Mouse (Mus musculus): Measurements from ENCODE around the gene 4930452B06Rik. TPM values are rescaled to one million over a fixed set of nuclear protein-coding genes. Genes with fewer than 3 reads are reported as not detected.
"Not testable (repeated sequence)": the region's sequence is repeated elsewhere in the genome, so short reads cannot be mapped to it uniquely, and the experiment has no call there.

The 4930452B06Rik gene
- polyA plus RNA-seq, 1 experiment from 2014 or later, result 14.0 TPM

DNA sequence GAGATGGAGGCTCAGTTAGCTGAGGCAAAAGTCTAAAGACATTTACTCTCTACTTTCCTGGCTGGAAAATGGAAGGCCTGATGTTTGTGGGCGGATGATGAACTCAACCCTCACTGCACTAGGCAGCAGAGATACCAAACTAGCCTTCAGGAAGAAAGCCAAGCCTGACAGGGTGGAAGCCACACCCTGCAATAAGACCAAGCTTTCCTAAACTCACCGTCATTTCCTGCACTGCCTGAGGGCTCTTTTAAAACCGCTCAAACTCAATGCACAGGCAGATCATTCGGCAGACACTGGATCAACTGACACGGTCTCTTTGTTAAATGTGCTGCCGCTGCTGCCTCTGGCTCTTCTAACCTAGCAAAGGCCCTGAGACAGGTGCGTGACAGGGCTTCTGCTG is 50.4 kb downstream of the 4930452B06Rik start:
- H3K27me3 ChIP-seq (ENCODE audit: insufficient read depth, poor library complexity, severe bottlenecking), result no peaks in the 10 kb centered on the region
- H3K36me3 ChIP-seq, result no peaks in the 10 kb centered on the region
- H3K27ac ChIP-seq, result no peak overlapping the region
- H3K4me3 ChIP-seq, result no peak overlapping the region
- H3K9me3 ChIP-seq, result no peaks in the 10 kb centered on the region
- no peaks in the 10 kb centered on the region for H3K4me1 ChIP-seq
- 70% methylated on average over 7 of the region's 7 CpGs for WGBS
- DNase-seq (ENCODE audit: low spot score), result no peak

DNA sequence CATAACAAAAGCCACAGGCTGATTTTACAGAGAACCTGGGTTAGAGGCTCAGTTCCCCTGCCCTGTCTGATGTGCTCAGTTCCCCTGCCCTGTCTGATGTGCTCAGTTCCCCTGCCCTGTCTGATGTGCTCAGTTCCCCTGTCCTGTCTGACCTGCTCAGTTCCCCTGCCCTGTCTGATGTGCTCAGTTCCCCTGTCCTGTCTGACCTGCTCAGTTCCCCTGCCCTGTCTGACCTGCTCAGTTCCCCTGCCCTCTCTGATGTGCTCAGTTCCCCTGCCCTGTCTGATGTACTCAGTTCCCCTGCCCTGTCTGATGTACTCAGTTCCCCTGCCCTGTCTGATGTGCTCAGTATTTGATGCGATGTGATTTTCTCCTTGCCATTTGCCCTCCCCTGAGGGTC is 51.6 kb downstream of the 4930452B06Rik start:
- DNase-seq (ENCODE audit: low spot score); H3K4me1 ChIP-seq; H3K9me3 ChIP-seq; H3K36me3 ChIP-seq; H3K27ac ChIP-seq; H3K4me3 ChIP-seq; H3K27me3 ChIP-seq (ENCODE audit: insufficient read depth, poor library complexity, severe bottlenecking): not testable (repeated sequence)
- 83% methylated on average over 1 of the region's 1 CpGs for WGBS

DNA sequence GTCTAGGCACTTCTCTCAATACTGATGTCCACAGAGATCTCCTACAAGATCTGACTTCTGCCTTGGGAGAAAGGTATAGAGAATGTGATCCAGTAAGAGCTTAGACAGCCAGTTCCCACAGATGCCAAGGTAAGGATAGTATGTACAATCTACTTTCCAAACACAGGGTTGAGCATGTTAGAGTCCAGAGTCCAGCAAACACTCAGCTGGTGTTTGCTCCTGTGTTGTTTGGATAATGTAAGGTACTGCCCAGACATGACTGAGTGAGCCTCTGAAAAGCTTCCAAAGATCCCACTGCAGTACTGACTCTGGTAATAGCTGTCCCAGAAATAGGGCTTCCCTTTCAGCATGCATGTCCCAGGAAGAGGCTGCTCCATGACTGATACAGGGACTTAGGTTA is 54.0 kb downstream of the 4930452B06Rik start:
- H3K27ac ChIP-seq, result no peak overlapping the region
- H3K27me3 ChIP-seq (ENCODE audit: insufficient read depth, poor library complexity, severe bottlenecking), result no peaks in the 10 kb centered on the region
- no peak overlapping the region for H3K4me3 ChIP-seq
- H3K4me1 ChIP-seq, result no peaks in the 10 kb centered on the region
- no peak for DNase-seq (ENCODE audit: low spot score)
- no peaks in the 10 kb centered on the region for H3K9me3 ChIP-seq
- H3K36me3 ChIP-seq, result no peaks in the 10 kb centered on the region

DNA sequence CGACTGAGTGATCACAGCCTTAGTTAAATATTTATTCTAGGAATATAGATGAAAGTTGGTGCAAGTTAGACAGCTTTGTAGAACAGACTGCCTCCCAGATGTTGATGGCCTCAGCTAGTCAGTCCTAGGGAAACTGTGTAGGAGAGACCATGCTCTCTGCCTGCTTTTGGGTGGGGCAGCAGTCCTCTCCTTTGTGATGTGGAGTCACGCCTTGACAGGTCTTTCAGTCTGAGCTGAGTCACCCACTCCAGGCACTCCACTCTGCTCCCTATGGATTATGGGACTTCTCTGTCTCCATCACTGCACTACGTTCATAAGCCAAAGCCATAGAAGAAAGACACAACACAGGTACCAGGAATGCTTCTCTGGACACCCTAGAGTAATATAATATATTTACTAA is 55.9 kb downstream of the 4930452B06Rik start:
- 82% methylated on average over 3 of the region's 3 CpGs for WGBS
- H3K9me3 ChIP-seq, result no peaks in the 10 kb centered on the region
- H3K4me1 ChIP-seq, result no peaks in the 10 kb centered on the region
- H3K4me3 ChIP-seq, result no peak overlapping the region
- DNase-seq (ENCODE audit: low spot score), result no peak
- H3K27ac ChIP-seq, result no peak overlapping the region
- H3K27me3 ChIP-seq (ENCODE audit: insufficient read depth, poor library complexity, severe bottlenecking), result no peaks in the 10 kb centered on the region
- H3K36me3 ChIP-seq, result no peaks in the 10 kb centered on the region

DNA sequence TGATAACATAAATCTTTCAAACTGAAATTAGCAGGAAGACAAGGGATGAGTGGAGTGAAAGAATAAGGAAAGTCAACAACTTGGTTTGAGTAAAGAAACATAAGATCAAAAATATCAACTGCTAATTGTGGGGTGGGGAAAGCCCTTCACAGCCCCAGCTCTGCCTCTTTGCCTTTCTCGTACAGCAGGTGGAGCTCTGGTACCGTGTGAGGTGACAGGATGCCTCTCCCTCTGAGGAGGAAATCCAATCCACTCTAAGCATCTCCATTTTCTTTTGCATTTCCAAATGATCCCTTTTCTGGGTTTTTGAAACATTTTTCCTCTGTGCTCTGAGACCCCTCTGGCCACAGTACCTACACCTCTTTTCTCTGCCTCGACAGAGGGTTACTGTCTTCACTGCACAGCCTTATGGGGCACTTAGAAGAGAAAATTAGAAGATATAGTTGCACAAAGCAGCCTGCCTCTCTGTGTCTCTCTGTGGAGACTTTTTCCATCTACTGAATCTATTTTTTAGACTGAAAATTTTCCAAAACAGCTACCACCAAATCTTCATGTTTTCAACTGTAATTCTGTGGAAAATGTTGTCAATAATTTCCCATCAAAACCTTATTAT is 57.4 kb downstream of the 4930452B06Rik start:
- H3K4me1 ChIP-seq, result no peaks in the 10 kb centered on the region
- 4% methylated on average over 3 of the region's 3 CpGs for WGBS
- no peak for DNase-seq (ENCODE audit: low spot score)
- no peaks in the 10 kb centered on the region for H3K36me3 ChIP-seq
- H3K4me3 ChIP-seq, result no peak overlapping the region
- H3K27me3 ChIP-seq (ENCODE audit: insufficient read depth, poor library complexity, severe bottlenecking), result no peaks in the 10 kb centered on the region
- H3K9me3 ChIP-seq, result no peaks in the 10 kb centered on the region
- H3K27ac ChIP-seq, result no peak overlapping the region

DNA sequence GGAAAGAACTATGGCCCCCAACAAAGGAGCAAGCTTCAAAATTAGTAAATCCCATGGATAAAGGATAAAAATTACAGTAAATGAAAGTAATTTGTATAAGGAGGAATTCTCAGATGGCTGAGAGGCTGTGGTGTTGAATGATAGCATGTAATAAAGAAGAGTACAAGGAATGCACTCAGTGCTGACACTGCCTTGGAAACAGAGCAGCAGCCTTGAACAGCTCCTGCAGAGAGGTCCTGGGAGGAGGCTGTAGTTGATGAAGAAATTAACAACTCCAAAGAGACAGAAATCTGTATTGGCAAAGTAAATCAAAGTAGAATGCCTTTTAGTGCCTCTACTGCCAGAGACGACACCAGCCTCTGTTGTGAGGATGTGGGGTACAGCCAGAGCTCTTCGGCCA is 61.1 kb downstream of the 4930452B06Rik start:
- Histone ChIP-seq H3K4me1 (no peaks in the 10 kb centered on the region), H3K4me3 (no peak overlapping the region), H3K27ac (no peak overlapping the region), H3K27me3 (ENCODE audit: insufficient read depth, poor library complexity, severe bottlenecking) (no peaks in the 10 kb centered on the region), H3K36me3 (no peaks in the 10 kb centered on the region), H3K9me3 (no peaks in the 10 kb centered on the region)
- WGBS, result 74% methylated on average over 2 of the region's 2 CpGs
- no peak for DNase-seq (ENCODE audit: low spot score)

DNA sequence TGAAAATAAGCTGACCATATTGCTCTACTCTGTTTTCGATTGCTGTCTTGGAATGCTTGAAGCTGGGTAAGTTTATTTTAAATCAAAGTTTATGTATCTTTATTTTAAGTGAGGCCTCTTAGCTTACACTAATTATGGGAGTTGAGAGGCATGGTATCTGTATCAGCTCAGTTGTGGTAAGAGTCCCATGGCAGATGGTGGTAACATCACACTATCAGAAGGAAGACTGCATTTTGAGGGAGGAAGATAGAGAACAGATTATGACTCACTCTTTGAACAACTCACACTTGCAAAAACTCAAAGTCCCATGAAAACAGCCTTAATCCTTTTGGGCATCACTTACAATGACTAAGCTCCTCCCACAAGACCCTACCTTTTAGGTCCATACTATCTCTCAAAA is 81.0 kb downstream of the 4930452B06Rik start:
- no peak overlapping the region for H3K27ac ChIP-seq
- H3K9me3 ChIP-seq, result no peaks in the 10 kb centered on the region
- DNase-seq (ENCODE audit: low spot score), result no peak
- no peaks in the 10 kb centered on the region for H3K27me3 ChIP-seq (ENCODE audit: insufficient read depth, poor library complexity, severe bottlenecking)
- 82% methylated on average over 1 of the region's 1 CpGs for WGBS
- H3K36me3 ChIP-seq, result no peaks in the 10 kb centered on the region
- no peak overlapping the region for H3K4me3 ChIP-seq
- no peaks in the 10 kb centered on the region for H3K4me1 ChIP-seq

DNA sequence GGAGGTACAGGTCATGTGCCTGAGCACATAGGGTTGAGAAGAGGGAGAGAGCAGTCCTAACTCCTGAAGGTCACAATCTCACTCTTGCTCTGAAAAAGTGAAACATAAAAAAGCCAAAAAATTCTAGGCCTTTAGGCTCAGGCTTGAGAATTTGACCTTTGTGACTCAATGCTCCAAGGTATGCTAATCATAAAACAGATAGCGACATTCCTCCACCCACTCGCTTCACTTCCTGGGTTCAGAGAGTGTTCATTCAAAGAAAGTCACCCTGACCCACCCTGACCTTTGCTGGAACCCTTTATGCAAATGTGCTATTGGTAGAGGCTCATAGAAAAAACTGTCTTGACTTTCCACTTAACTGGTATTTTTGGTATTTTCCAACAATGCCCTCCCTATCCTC is 115.0 kb downstream of the 4930452B06Rik start:
- not testable (repeated sequence) for H3K4me1 ChIP-seq; H3K4me3 ChIP-seq; H3K36me3 ChIP-seq; H3K27me3 ChIP-seq (ENCODE audit: insufficient read depth, poor library complexity, severe bottlenecking); H3K27ac ChIP-seq; DNase-seq (ENCODE audit: low spot score); H3K9me3 ChIP-seq
- 81% methylated on average over 2 of the region's 2 CpGs for WGBS

DNA sequence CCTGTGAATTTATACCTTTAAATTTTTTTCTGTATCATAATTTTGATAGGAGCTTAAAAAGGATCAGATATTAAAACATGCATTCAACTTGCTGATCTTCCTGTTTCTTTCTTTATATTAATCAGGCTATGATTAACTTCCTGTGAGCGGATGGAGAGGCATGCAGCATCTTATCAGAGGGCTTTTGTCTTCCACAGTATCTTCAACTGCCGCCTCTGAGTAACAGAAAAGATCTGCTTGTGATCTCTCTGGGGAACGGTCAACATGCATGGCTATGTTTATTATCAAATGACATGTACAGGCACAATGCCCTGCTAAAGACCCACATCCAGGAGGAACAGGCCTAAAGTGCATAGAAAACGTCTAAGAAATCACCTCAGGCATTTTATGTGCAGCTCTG is 116.9 kb downstream of the 4930452B06Rik start:
- Histone ChIP-seq H3K4me3 (no peak overlapping the region), H3K4me1 (no peaks in the 10 kb centered on the region), H3K27ac (no peak overlapping the region), H3K27me3 (ENCODE audit: insufficient read depth, poor library complexity, severe bottlenecking) (no peaks in the 10 kb centered on the region), H3K36me3 (no peaks in the 10 kb centered on the region), H3K9me3 (0 out of 2 replicates have a peak, but pooled peaks cover 4% of the 10 kb centered on the region)
- no peak for DNase-seq (ENCODE audit: low spot score)
- 45% methylated on average over 4 of the region's 4 CpGs for WGBS

DNA sequence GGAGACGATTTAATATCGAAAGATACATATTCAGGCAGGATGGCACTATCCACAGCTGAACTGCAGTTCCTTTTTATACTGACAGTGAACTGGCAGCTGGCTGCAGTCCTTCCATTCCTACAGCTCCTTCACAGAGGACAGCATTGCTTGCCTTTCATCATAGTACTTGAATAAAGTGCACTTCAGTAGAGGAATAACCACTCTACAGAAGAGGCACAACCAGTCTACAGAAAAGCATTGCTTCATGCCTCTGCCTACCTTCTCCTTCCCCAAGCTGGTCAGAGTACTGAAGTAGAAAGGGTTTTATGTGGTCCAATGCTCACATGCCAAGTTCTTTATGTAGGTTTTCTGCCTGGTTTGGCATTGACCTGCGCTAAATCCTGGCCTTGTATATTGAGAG is 130.0 kb downstream of the 4930452B06Rik start:
- no peak for DNase-seq (ENCODE audit: low spot score)
- Histone ChIP-seq H3K4me3 (no peak overlapping the region), H3K9me3 (no peaks in the 10 kb centered on the region), H3K4me1 (no peaks in the 10 kb centered on the region), H3K36me3 (0 out of 2 replicates have a peak, but pooled peaks cover 4% of the 10 kb centered on the region), H3K27ac (no peak overlapping the region), H3K27me3 (ENCODE audit: insufficient read depth, poor library complexity, severe bottlenecking) (no peaks in the 10 kb centered on the region)
- WGBS, result 96% methylated on average over 3 of the region's 3 CpGs

DNA sequence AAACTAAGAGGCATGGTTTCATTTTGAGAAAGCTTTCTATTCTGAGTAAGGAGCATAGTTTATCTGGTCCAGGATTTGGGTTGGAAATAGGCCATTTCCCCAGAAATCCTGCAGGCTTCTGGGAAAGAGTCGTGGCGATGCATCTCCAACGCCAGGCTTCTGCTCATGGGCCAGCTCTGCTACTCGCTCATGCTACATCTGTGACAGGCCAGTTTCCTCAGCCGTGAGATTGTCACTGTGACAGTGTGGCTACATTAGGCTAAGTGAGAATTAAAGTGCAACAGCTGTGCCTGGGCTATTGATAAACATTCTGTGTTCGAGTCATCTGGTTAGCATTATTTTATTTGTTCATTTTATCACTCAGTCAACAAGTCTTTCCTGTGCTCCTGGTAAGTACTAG is 140.8 kb downstream of the 4930452B06Rik start:
- Histone ChIP-seq H3K36me3 (no peaks in the 10 kb centered on the region), H3K27ac (no peak overlapping the region), H3K9me3 (no peaks in the 10 kb centered on the region), H3K4me3 (no peak overlapping the region), H3K27me3 (ENCODE audit: insufficient read depth, poor library complexity, severe bottlenecking) (no peaks in the 10 kb centered on the region), H3K4me1 (no peaks in the 10 kb centered on the region)
- WGBS, result 86% methylated on average over 6 of the region's 6 CpGs
- DNase-seq (ENCODE audit: low spot score), result no peak

DNA sequence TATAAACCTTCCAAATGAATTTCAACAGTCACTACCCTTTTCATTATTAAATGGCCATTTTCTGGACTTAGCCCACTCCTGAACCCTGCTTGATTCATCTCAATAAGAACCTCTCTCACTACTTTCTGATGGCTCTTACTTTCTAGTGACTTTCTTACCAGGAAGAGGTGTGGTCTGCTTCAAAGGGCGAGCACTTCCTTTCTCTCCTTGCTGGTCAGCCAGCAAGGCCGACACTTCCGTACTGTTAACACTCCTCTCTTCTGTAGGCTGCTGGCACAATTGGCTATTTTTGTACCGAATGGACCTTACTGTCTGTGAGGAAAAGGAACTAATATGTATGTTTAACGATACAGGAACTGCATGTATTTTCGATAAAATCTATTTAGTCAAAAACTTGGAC is 148.4 kb downstream of the 4930452B06Rik start:
- Histone ChIP-seq H3K36me3 (no peaks in the 10 kb centered on the region), H3K27ac (no peak overlapping the region), H3K4me1 (no peaks in the 10 kb centered on the region), H3K9me3 (no peaks in the 10 kb centered on the region), H3K4me3 (no peak overlapping the region), H3K27me3 (ENCODE audit: insufficient read depth, poor library complexity, severe bottlenecking) (no peaks in the 10 kb centered on the region)
- no peak for DNase-seq (ENCODE audit: low spot score)
- WGBS, result 44% methylated on average over 6 of the region's 6 CpGs

DNA sequence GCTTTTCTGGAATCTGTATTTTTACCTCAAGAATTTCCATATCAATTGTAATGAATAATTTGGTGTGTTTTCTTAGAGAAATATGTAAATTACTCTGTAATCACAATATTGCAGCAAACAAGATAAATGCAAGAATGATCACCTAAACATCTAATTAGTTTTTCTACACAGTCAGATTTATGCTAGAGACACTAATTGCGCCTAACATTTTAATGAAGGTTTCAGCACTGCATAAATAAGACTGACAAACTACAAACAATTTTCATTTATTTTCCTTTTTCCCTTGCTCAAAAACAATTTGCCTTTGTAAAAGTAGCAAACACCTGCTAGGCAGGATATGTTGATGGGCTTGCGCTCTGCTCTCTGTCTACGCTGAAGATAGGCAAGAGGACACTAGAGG is 152.0 kb downstream of the 4930452B06Rik start:
- H3K27me3 ChIP-seq (ENCODE audit: insufficient read depth, poor library complexity, severe bottlenecking), result no peaks in the 10 kb centered on the region

DNA sequence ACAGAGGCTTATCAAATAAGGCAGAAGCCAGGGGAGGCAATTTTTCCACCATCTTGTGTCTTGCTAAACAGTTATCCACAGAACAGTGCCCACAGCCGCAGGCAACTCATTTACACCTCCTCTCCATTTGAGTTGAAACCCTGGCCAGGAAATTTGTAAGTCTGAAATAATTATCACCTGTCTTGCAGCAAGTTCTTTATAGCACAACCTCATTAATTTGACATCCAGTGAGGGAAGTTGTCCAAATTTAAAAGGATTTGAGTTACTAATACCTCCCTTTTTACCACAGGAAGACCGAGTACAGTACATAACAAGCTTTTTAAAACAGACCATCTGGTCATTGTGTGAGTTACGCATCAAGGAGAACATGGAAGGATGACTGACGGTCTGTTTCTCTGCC is 154.8 kb downstream of the 4930452B06Rik start:
- Histone ChIP-seq H3K27me3 (ENCODE audit: insufficient read depth, poor library complexity, severe bottlenecking) (no peaks in the 10 kb centered on the region), H3K27ac (no peak overlapping the region), H3K4me1 (no peaks in the 10 kb centered on the region), H3K9me3 (no peaks in the 10 kb centered on the region), H3K4me3 (no peak overlapping the region), H3K36me3 (no peaks in the 10 kb centered on the region)
- WGBS, result 86% methylated on average over 4 of the region's 4 CpGs
- no peak for DNase-seq (ENCODE audit: low spot score)

More for the DNA sequence above, 152.0 kb downstream of the 4930452B06Rik start:
- H3K4me3 ChIP-seq, result no peak overlapping the region
- DNase-seq (ENCODE audit: low spot score), result no peak
- no peaks in the 10 kb centered on the region for H3K4me1 ChIP-seq
- 91% methylated on average over 3 of the region's 3 CpGs for WGBS
- H3K9me3 ChIP-seq, result no peaks in the 10 kb centered on the region
- H3K36me3 ChIP-seq, result no peaks in the 10 kb centered on the region
- H3K27ac ChIP-seq, result no peak overlapping the region

All from heart, embryonic 10.5 days (tissue).